In genomic region chr8:103859130-103859529, GRCm38 (mm10) we compare ENCODE assay signal across 16 mouse cellular contexts.
"Had no signal": no experiment of that assay in that cellular context is flagged by ENCODE, and none has a peak within 500 bp of the region (broad histone marks: within the 10 kb centered on the region; RNA-seq: fewer than 3 reads in every experiment).

No protein-coding gene starts in this region.

- H3K27me3 ChIP-seq: neural tube, embryonic 13.5 days; neural tube, embryonic 15.5 days; stomach, embryonic 15.5 days had no signal

- H3K9ac ChIP-seq: neural tube, embryonic 13.5 days; neural tube, embryonic 15.5 days; stomach, embryonic 15.5 days had no signal

- H3K36me3 ChIP-seq: neural tube, embryonic 13.5 days; neural tube, embryonic 15.5 days; stomach, embryonic 15.5 days had no signal

- H3K27ac ChIP-seq: neural tube, embryonic 13.5 days; neural tube, embryonic 15.5 days; stomach, embryonic 15.5 days; stomach, postnatal 0 days had no signal

- H3K4me2 ChIP-seq: neural tube, embryonic 13.5 days; neural tube, embryonic 15.5 days; stomach, embryonic 15.5 days had no signal

- H3K4me1 ChIP-seq: neural tube, embryonic 15.5 days; stomach, embryonic 15.5 days had no signal

- H3K9me3 ChIP-seq: neural tube, embryonic 13.5 days; neural tube, embryonic 15.5 days; stomach, embryonic 15.5 days had no signal

- DNase-seq: retina, postnatal 1 day; right cerebral cortex, adult 18-20 months; right cerebral cortex, postnatal 14 days; right cerebral cortex, postnatal 25 days; right cerebral cortex, postnatal 4 days; spleen, adult 18-20 months; thymus, adult 18-20 months; thymus, adult 2 months; thymus, postnatal 14 days; thymus, postnatal 25 days; thymus, postnatal 36 days; thymus, postnatal 4 days had no signal

- H3K4me3 ChIP-seq: neural tube, embryonic 13.5 days; neural tube, embryonic 15.5 days; stomach, embryonic 15.5 days had no signal
